Mouse (Mus musculus): ENCODE measurements around the gene Zcchc3.
"Not testable (repeated sequence)": the region's sequence is repeated elsewhere in the genome, so short reads cannot be mapped to it uniquely, and the experiment has no call there.

Zcchc3 gene

DNA sequence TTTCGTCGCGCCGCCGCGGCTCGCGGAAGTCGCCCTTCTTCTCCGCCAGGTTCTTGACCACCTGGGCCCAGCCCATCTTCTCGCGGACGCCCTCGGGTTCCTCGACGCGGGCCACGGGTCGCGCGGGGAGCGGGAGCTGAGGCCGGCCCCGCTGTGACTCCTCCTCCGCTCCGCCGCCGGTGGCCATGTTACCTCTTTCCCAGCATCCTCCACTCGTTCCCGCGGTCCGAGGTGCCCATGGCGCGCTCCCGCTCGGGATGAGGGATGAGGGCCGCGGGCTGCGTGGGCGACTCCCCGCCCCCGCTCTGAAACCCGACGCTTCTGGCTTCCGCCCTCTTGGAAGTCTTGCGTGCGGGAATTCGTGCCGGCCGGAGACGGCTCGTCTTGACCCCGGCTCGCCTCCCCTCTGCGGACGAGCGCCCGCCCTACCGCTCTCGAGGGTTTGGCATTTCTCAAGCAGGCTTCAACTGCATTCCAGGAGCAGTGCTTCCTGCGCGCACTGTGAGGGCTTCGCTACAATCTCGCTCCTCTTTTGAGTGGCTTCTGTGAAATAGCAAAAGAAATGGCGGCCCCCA, at the start of gene Zcchc3:
Gene Zcchc3 (minus strand): TSS at position 437 of the 575 bp plus-strand sequence.
- DNase-seq (ENCODE audit: low spot score in 2 of 2), result peak; percentile 80 to 82

DNA sequence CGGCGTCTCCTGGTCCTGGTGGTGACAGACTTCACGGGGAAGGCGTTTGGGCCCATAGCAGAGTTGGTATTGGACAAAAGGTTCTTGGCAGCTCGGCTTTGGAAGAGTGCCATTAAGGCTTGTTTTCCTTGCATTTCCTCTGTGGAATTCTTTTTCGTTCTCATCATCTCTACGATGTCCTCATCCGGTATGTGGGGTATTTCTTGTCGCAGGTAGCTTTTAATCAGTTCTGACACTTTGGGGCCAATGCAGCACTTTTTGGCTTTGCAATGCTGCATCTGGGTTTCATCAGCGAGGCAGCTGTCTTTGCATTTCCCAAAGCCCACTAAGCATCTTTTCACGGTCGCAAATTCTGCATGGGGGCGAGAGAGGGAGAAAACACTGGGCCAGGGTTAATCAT, 44.4 kb upstream of the Zcchc3 start:
- DNase-seq (ENCODE audit: low spot score in 2 of 2), result no peak

DNA sequence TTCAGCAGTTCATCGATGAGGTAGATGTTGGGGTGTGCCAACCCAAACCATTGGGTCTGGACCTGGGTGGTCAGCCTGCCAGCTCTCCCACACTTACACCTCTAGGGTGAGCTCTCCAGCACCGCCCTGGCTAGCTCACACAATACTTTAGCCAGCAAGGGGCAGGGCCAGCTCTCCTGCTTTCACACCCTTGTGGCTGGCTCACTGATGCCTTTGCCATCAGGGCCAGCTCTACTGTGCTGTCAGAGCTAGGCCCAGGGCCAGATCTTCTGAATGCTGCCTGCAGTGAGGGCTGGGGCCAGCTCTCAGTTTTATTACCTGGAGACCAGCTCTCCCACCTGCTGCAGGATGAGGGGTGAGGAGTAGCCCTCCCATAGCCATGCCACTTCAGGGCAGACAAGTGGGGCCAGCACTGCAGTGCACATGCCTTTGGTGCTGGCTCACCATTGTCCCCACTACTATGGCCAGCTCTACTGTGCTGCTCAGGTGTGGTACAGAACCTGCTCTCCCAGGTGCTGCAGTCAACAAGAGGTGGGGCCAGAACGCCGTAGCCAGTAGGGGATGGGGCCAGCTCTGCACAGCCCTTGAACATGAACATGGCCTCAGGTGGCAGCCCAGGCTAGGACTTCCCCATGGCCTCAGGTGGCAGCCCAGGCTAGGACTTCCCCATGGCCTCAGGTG, 37.4 kb upstream of the Zcchc3 start:
- DNase-seq (ENCODE audit: low spot score in 2 of 2), result no peak

DNA sequence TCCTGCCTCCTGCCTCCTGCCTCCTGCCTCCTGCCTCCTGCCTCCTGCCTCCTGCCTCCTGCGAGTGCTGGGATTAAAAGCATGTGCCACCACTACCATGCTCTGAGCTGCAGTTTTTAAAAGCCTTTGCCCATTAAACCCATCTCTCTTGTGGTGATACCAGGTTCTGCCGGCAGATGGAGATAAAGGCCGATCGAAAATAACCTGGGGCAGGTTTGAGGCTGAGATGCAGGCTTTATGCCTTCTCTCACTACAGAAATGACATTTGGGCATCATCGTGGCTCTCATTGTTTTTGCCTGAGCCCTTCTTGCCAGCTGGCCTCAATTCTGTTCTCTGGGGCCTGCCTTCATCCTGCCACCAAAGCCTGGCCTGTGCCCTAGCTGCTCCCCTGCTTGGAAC, 35.4 kb upstream of the Zcchc3 start:
- DNase-seq (ENCODE audit: low spot score in 2 of 2), result peak; percentile 63 to 70

DNA sequence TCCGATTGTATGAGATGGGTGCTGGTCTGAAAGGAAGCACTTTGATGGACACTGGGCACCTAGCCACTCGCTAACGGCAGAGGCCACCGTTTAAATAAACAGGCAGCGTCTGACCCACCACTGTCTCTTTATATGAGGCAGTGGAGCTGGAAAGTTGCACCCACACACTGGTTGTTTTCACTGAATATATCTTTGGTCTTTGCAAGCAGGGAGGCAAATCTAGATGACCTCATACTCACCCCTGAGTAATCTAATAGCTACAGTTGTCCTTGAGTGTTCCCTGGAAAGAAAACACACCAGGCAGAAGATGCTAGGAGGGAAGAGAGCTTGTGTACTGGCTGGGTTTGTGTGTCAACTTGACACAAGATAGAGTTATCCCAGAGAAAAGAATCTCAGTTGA, 32.6 kb upstream of the Zcchc3 start:
- no peak for DNase-seq (ENCODE audit: low spot score in 2 of 2)

DNA sequence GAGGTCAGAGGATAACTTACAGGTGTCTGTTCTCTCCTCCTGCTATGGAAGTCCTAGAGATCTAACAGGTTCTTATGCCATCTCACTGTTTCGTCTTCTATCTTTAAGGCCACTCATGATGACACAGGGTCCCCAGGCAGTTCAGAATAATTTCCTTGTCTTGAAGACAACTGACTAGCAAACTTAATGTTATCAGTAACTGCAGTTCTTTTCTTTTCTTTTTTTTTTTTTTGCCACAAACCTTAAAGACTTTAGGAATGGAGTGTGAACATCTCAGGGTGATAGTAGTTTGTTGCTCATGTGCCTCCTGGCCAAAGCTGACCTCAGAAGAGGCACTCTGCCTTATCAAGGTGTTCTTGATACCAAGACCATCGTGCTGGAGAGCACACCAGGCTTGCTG, 31.8 kb upstream of the Zcchc3 start:
- no peak for DNase-seq (ENCODE audit: low spot score in 2 of 2)

DNA sequence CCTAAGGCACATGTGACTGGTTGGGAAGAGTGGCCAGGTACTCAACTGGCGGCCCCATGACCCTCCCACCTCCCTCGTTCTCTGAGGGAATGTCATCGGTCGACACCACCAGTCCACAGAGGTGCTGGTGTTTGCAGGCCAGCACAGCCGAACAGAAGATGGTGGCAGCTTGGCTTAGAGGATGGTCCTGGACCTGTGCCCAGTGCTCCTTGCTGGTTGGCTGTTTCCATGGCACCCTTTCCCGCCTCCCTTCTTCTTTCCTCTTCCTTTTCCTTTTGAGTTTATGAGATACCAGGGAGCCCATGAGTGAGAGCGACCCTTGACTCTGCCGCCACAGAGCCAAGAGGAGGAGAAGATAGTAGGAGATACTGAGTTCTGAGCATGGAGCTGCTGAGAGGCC, 28.5 kb upstream of the Zcchc3 start:
- DNase-seq (ENCODE audit: low spot score in 2 of 2), result no peak

DNA sequence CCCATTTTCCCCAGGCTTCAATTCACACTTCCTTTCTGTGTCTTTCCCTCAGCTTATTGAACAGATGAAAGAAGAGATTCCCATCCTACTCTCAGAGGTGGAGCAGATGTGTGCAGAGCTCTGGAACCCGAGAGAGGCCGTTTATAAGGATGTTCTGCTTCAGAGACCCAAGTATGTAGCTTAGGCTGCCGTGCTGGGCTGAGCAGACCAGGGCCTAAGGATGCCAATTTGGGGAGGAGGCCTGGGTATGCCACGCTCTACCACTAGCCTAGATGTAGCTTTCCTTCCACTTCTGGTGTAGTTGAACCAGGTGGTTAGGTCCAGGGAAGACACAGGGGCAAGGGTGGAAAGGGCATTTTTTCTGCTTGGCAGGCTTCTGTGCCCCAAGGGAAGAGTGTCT, 27.5 kb upstream of the Zcchc3 start:
- DNase-seq (ENCODE audit: low spot score in 2 of 2), result no peak

DNA sequence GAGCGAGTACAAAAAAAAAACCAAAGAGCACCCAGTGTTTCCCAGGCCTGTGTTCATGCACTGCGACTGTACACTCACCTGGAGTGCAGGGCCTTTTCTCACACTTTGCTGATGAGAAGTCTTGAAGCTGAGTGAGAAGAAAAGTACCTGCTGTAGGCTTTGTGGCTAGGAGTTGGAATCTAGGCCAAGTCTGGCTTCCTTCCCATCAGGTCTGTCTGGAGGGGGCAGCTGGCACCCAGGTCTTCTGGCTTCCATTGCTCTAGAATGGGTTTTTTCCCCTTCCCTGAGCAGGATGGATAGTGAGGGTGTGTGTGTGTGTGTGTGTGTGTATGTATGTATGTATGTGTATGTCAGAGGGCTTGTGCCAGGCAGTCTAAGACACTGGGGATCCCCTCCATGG, 25.0 kb upstream of the Zcchc3 start:
- no peak for DNase-seq (ENCODE audit: low spot score in 2 of 2)

DNA sequence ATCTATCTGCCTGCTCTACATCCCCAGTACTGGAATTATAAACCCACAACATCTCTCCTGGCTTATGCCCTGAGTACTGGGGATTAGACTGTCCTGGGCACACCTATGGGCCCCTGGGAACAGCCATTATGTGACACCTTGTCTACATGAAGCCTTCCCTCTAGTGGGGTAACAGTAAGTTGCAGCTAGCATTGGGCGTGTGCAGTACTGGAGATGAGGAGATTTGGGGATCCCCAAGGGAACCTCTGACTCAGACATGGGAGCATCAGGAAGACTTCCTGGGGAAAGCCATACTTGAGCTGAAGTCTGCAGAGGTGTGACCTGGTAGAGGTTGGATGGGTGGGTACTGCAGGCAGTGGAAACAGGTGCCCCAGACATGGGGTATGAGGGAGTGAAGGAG, 24.1 kb upstream of the Zcchc3 start:
- no peak for DNase-seq (ENCODE audit: low spot score in 2 of 2)

DNA sequence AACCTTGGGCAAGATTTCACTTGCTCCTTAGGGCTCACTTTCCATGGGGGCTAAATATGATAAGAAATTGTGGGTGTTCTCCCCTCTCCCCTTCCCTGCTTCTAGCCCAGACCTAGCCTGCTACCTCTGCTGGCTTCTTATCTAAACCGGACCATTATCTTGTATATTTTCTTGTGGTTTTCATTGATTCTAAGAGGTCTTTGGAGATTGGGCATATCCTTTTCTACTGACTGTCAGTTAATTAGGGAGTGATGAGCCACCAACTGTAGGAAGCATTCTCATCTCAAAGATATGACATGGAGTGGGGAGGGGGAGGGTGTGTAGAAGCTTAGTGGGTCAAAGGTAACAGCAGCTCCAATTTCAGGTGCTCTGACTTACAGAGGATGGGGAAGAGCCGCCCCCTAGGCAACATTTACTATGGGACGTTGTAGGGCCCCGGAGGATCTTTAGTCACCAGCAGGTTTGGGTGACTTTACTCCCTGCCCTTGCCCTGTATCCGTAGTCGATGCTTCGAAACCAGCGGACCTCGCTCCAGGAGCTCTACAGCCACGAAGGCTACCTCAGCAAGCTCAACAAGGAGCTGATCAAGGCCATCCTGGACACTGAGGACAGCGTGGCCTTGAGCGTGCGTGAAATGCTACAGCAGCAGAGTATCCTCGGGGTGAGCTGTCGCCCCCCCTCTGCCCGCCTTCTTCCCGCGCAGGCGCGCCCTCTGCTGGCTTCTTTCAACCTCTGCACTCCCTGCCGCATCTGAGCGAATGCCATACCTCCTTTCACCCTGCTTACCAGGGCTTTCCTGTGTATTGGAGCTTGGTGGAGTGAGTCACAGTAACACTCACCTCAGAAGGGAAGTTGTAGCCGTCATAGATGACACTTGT, 22.4 kb upstream of the Zcchc3 start:
- peak; percentile 70 to 83 for DNase-seq (ENCODE audit: low spot score in 2 of 2)

DNA sequence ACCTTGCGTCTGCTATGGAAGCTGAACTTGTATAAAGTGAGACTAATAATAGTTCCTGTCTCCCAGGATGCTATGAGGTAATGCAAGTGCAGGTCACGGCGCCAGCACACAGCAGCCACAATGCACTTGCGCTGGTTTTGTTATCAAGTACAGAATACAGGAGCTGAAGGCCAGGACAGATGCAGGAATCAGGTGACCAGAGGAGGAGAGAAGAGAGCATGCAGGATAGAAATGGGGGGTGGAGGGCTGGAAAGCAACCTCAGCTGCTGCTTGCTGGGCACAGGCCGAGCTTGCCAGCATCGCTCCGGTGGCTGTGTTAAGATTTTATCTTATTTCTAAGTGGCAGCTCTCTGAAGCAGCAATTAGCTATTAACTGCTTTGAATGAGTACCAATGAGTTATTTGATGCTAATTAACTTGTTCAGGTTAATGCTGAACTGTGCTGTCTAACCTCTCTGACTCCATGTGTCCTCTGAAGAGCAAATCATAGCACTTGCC, 21.6 kb upstream of the Zcchc3 start:
- DNase-seq (ENCODE audit: low spot score in 2 of 2), result no peak

DNA sequence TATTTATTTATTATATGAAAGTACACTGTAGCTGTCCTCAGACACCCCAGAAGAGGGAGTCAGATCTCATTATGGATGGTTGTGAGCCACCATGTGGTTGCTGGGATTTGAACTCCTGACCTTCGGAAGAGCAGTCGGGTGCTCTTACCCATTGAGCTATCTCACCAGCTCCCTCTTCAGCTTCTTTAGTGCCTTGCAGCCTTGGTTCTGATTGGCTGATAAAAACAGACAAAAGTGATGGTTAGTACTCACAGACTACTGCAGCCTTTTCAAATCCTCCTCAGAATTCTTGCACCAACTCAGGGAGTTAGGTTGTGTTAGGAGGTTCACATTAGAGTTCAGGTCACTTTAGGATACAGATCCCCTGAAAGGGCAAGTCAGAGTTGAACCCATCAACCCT, 13.7 kb upstream of the Zcchc3 start:
- not testable (repeated sequence) for DNase-seq (ENCODE audit: low spot score in 2 of 2)

DNA sequence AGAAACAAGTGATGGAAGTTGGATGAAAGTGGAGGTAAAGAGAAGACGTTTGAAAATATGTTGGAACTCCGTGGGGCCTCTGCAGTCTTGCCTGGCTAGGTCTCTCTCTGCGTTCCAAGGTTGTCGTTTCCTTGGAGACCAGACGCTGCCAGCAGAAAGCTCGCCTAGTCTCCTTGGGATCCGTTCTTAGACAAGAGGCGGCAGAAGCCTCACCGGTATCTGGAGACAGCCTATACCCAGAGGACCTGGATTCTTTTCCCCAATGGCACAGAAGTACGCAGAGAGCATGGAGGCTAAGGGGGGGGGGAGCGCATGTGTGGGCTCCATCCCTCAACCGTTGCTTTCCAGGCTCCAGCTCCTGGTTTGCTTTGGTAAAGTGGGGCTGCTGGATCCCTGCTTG, 12.7 kb upstream of the Zcchc3 start:
- DNase-seq (ENCODE audit: low spot score in 2 of 2), result no peak

DNA sequence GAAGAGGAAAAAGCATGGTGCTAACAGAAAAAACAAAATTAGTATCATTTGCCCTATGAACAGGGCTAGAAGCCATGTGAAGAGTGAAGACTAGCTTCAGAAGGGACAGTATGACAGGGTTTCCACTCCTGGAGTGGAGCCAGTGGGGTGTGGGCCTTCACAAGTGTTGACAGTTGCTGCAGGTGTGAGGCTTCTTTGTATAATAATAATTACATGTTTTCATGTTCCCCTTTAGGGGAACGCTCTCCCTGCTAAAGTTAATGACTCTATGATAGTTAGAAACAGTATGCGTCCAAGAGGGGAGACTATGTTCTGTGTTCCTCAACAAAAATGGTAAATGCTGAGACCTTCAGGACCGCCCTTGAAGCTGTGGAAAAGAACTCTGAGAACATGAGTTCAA, 959 bp upstream of the Zcchc3 start:
- DNase-seq (ENCODE audit: low spot score in 2 of 2), result no peak

DNA sequence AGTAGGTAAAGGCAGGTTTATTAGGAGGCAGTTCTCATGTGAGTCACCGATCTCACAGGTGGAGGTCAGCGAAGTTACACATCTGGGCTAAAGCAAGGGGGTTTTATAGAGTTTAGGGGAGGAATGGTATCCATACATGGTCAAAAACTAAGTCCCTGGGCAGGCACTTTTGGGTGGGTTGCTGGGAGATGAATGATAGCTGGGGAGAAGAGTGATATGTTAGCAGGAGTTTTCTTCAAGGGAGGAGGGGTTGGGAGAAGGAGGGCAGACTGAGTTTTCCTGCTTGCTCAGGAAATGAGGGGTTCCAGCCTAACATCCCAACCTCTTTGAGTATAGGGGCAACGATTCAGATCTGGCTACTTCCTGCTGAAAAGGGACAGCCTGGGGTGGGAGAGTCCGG, 460 bp upstream of the Zcchc3 start, which contains the start of gene 6820408C15Rik:
Gene 6820408C15Rik (plus strand): TSS at position 301 of the 400 bp plus-strand sequence.
- no peak for DNase-seq (ENCODE audit: low spot score in 2 of 2)

DNA sequence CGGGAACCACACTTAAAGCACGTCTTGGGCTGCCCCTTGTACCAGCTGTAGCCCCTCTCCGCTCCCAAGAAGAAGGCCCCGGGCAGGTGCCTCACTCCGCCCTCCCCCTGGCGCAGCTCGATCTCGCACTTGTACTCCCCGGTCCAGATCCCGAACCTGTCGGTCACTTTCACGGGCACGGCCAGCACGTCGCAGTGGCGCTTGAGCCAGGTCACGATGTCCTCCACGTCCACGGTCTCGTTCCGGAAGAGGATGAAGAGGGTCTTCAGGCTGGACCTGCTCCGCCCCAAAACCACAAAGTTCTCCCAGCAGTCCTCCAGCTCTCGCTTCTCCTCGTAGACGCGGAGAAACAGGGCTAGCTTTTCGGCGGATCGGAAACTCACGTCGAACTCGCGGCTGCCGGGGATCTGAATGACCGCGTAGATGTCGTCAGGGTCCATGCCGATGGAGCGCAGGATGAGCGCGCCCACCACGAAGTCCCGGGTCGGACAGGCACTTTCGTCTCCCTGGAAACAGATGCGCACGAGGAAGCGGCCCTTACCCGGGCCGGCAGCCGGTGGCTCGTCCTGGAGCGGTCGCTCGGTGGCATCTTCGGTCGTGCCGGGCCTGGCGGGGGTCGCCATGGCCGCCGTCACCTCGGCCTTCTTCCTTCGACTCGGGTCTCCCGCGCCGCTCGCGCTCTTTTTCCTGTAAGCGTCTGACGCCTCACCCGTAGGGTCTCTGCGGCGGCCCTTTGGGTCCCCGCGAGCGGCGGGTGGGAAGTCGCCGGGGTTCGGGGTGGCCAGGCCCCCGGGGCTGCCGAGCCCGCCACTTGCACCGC, 852 bp downstream of the Zcchc3 start:
- DNase-seq (ENCODE audit: low spot score in 2 of 2), result no peak

DNA sequence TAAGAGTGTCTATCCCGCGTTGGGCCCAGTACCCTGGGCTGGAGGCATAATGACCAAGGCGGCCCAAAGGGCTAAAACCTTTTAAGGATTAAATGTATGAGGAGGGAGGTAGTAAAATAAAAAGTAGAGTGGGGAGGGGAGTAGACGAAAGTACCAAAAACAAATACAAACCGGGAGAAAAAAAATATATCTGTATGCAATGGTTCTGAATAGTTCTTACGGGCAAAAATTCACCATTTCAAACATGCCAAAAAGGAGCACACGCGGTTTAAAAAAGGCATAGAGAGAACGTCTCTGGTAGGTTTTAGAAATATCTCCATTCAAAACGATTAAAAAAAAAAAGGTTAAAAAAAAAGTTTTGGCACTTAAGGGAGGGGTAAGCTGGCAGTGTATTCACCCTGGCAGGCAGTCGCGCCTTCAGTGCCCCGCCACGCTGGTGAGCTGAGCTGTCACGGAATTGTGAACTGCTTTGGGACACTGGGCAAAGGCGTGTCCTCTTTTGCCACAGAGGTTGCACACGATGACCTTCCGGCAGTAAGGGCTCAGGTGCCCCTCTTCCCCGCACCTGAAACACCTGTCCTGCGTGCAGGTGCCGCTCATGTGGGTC, 1.6 kb downstream of the Zcchc3 start:
- DNase-seq (ENCODE audit: low spot score in 2 of 2), result no peak

DNA sequence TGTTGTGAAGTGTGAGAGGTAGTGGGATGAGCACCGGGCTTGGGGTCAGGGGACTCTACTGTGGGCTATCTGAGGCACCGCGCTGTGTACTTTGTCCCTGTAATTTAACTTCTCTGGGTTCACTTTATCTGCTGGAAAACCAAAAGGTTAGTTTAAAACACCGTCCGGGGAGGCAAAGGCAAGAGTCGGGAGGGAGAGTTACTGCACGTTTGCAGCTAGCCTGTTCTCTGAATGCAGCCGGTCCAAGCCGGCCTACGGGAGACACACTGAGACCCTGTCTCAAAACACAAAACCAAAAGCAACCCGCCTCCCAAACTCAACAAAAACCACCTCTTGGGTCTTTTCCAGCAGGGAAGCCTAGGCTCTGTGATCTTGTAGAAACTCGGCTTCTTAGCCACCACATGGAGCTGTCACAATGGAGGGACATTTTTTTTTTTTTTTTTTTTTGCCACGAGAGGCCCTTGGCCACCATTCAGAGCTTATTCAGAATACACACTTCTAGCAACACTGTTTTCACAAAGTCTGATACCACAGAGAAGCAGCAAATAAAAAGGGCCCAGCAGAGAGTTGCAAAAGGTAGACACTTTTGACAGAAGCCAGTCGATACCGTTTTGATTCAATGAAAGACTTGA, 2.2 kb downstream of the Zcchc3 start:
- DNase-seq (ENCODE audit: low spot score in 2 of 2), result no peak

DNA sequence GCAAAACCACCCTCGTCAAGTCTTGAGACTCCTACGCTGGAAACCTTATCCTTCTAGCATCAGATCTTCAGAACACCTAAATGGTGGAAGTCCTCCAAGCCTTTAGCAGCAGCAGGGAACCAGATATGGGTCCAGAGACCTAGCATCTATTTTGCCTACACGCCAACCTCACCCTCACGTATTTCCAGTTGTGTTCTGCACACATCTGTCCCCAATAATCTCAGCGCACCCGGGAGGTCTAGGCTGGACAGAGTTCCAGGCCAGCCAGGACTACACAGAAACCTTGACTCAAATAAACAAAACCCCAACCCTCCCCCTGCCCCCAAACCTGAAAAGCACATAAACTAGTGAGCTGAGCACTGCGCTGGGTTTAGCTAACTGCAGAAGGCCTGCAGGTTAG, 3.4 kb downstream of the Zcchc3 start:
- no peak for DNase-seq (ENCODE audit: low spot score in 2 of 2)

DNA sequence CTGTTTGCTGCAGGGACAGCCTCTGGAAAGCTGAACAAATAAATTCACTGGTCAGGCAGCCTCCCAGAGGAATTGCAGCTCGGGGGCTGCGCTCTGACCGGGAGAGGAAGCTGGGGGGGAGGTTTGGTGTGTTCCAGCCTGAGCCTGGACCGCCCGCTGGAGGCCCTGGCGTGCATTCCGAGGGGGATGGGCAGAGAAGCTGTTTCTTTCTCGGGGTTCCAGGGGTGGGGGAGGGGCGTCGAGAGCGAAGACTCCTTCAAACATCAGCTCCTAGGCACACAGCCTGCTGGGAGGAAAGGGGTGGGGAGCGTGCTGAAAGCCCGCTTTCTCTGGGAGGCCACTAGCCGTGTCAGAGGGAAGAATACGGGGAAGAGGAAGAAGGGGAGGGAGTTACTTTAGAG, 3.9 kb downstream of the Zcchc3 start:
- peak in 1 of 2 experiments; percentile 52 for DNase-seq (ENCODE audit: low spot score in 2 of 2)

Data from frontal cortex, postnatal 25 days (tissue).